Mouse (Mus musculus) urinary bladder, adult 18-20 months (tissue): ENCODE measurements at regions not wholly inside any gene's neighbourhood (a gene's known extent, or its start where the extent isn't known, plus 50 kb on each side); places are given as distances from the start of the nearest gene placed in this dataset.
A peak's percentile ranks its signal among the peaks of the same experiment; 100 is the strongest.

ENCODE experiments used
- DNase-seq, 2 experiments: peaks; one replicate each; pipeline ENCODE4 v3.0.0; 2022; ENCODE audit warnings: low spot score in 2 of 2, mixed read lengths in 2 of 2

DNA sequence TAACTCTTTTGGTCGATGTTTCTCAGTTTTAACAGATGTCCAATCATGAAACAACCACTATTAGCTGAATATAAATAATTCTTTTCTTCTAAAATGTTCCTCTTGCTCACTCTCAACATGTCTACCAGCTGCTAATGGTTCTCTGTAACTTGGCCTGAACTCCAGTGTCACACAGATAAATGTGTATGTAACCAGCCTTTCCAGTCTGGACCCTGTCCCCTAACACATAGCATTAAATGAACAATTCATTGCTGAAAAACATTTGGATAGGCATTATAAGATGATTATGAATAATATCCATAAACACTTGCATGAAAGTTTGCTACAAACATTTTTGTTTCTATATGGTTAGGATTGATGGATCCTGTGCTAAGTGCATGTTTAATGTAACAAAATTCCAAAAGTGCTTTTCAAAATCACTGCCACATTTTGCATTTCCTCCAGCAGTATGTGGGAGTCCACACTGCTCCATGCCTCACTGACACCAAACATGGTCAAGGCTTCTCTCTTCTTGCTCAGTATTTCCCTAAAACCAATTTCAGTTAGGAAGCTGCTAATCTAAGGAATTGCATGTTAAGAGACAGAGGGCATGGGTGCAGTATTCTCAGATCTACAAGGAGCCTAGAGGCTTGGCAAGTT, 82.1 kb upstream of the Thbs1 start:
- no peak for DNase-seq

DNA sequence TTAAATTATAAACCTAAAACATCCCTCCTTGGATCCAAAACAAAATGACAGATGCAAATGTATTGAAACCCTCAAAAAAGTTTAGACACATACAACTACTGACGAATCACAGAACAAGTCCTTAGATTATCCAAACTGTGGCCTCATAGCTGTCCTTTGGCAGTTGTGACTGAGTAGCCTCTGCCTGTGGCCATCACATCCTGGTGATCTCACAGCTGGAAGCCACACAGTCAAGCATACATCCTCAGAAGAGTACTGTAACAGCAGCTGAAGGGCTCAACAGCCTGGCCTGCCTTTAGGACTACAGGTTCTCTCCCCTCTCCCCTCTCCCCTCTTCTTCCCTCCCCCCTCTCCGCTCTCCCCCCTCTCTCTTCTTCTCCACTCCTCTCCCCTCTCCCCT, 80.0 kb upstream of the Thbs1 start:
- no peak for DNase-seq

- no peak for DNase-seq
Measured at GRCm38 (mm10) chr2:118033377-118033776, 78.3 kb upstream of the Thbs1 start.

GRCm38 (mm10) chr2:118034026-118034425, 77.7 kb upstream of the Thbs1 start:
- DNase-seq, result no peak

DNA sequence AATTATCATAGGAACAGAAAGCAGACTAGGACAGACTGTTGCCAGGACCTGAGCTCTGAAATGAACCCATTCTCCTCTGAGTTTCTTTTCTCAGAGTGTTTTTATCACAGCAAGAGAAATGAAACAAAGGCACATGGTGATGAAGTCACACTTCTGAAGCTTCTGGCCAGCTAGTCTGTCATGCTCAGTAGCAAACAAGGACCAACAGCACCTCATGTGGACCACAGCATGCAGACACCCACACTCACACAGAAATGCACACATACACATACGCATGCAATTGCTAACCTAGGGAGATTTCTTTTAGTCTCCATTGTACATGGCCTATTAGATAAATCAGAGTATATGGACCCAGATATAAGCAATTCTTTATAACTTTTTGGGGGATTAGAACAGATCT, 76.3 kb upstream of the Thbs1 start:
- no peak for DNase-seq

GRCm38 (mm10) chr2:118038859-118039818, 72.5 kb upstream of the Thbs1 start:
- DNase-seq, result peak in 1 of 2 experiments; percentile 71

DNA sequence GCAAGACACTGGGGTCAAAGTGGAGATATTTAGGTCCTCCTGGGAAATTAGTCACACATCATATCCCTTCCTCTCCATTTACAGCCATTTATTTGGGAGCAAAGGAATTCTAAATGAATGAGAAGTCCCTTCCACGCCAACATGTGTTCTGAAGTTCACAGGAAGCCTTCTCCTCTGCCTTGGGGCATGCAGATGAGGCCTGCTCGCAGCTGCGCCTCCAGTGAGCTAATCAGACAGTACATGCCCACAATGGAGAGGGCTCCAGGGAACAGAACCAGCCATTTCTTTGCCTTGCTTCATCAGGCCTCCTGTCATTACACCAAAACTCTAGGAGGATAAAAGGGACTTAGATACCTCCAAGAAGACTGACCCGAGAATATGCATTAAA, 71.9 kb upstream of the Thbs1 start:
- DNase-seq, result no peak

- DNase-seq, result no peak
Measured at GRCm38 (mm10) chr2:118042380-118043055, 69.2 kb upstream of the Thbs1 start.

DNA sequence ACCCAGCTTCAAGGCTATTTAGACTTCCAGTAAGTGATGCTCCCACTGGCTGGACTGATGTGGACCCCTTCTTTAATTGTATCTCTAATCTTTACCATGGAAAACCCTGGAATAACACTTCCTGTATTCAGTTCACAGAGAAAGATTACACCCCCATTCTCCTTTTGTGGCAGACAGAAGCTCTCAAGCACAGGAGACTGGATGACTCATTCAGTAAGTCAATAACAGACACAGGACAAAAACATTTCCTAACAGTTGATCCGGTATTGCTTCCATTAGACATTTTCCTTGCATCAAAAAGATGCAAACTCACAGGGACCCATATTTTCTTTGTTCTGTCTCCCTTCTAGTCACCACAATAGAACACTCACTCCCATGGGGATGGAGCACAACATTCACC, 67.0 kb upstream of the Thbs1 start:
- DNase-seq, result no peak

- no peak for DNase-seq
Measured at GRCm38 (mm10) chr2:118050326-118050725, 61.4 kb upstream of the Thbs1 start.

DNA sequence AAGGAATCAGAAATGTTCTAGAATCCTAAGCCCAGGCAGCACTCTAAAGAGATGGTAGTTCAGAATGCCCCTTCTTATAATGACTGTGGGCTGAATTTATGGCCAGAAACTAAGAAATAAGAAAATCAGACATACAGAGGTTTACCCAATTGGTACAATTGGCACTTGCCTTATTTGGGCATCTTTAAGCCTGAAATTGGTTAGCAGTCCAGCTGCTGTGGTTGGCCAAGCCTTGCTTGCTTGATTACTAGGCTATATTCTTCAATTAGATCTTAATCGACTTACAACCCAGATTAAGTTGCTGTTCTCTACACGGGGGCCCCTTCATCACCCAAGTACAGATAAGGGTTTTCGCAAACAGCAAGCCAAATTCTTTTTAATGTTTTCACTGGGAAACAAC, 60.1 kb upstream of the Thbs1 start:
- DNase-seq, result no peak

DNA sequence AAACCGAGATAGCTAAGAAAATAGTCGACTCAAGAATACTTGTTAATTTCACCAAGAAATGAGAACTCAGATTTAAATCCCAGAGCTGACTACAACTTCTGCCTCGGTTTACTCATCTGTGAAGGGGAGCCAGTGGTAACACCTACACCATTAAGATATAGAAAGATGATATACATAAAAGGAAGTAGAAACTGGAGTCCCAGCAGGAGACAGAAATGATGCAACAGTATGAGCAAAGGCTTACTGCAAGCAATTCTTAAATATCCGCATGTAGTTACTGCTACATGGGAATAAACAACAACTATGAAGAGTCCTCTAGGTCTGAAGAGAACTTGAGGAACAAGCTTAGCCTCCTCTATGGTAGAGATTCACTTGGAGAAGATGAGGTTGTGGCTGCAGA, 58.2 kb upstream of the Thbs1 start:
- DNase-seq, result no peak

- DNase-seq, result no peak
Measured at GRCm38 (mm10) chr2:118058654-118059395, 52.9 kb upstream of the Thbs1 start.

DNA sequence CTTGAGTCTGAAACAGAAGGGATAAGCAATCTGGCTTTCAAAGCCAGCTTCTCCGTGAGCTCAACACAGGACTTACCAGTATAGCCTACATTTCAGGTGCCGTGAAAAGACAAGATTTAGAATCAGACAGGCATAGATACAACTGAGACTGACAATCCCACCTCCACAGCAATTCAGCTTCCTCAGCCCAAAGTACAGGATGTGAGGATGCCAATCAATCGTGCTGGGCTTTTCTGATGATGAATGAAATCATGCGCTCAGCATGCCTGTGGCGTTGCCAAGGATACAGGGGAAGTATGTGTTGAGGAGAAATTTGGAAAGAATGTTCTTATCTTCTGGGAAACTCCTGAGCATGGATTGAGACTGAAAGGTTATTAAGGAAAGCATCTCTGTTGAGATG, 50.4 kb upstream of the Thbs1 start:
- no peak for DNase-seq
